Mouse (Mus musculus) bone marrow macrophage, adult 2 months (primary cell): ENCODE measurements around the gene Ston1.

Source experiments
- CTCF ChIP-seq: IDR thresholded peaks from 2 replicates; pipeline ENCODE4 v1.5.1; 2012; ENCODE audit warnings: low read depth, mild to moderate bottlenecking, low read length, moderate library complexity
- POLR2A ChIP-seq: IDR thresholded peaks from 2 replicates; pipeline ENCODE4 v1.6.1; 2012; ENCODE audit warnings: mild to moderate bottlenecking, low read depth, low read length, borderline replicate concordance

- TF ChIP-seq POLR2A (no peak), CTCF (no peak)
Measured at GRCm38 (mm10) chr17:88622711-88623110, 25.2 kb downstream of the Ston1 start.
